Mouse (Mus musculus) G1E (cell line): ENCODE measurements at regions not wholly inside any gene's neighbourhood (a gene's known extent, or its start where the extent isn't known, plus 50 kb on each side); places are given as distances from the start of the nearest gene placed in this dataset.

Experiments
- CTCF ChIP-seq: IDR thresholded peaks from 2 replicates; pipeline ENCODE4 v1.5.1; 2012; ENCODE audit warnings: low read depth, low read length, inconsistent platforms, mixed read lengths
- GATA1 ChIP-seq: IDR thresholded peaks from 2 replicates; pipeline ENCODE4 v1.6.1; 2012; ENCODE audit warnings: borderline replicate concordance, low read length, inconsistent platforms, mixed read lengths

- TF ChIP-seq GATA1 = no peak
- no peak for TF ChIP-seq CTCF
Observed at GRCm38 (mm10) chr13:70159604-70160003, 357.4 kb downstream of the Med10 start.
